Comparison of ENCODE assay signal across 9 mouse cellular contexts in genomic region chr1:164787771-164788170, GRCm38 (mm10). TPM values are rescaled to one million over a fixed set of nuclear protein-coding genes. Genes with fewer than 3 reads are reported as not detected.
DNase-seq lines count a peak whose midpoint lies in the region; ATAC-seq and TF ChIP-seq lines count a peak whose summit lies in the region.
"Had no signal": no experiment of that assay in that cellular context is flagged by ENCODE, and none has a peak within 500 bp of the region (broad histone marks: within the 10 kb centered on the region; RNA-seq: fewer than 3 reads in every experiment).

No protein-coding gene starts in this region.

- H3K27me3 ChIP-seq in liver, adult 2 months (ENCODE audit: control insufficient read depth, insufficient read depth, low read length): no peaks in the 10 kb centered on the region
- H3K27me3 ChIP-seq in forebrain, embryonic 15.5 days: no peaks in the 10 kb centered on the region

- no peaks in the 10 kb centered on the region for H3K36me3 ChIP-seq in liver, adult 2 months (ENCODE audit: control insufficient read depth, insufficient read depth, low read length)
- H3K36me3 ChIP-seq in forebrain, embryonic 15.5 days: no peaks in the 10 kb centered on the region

- peak; percentile 99 for ATAC-seq in cerebellum, adult (ENCODE audit: insufficient number of reproducible peaks, low FRiP score, low TSS enrichment)
- no peak for ATAC-seq in monocyte, adult 5-6 weeks (replicated peaks; ENCODE audit: insufficient number of reproducible peaks, low FRiP score, low TSS enrichment, poor library complexity, severe bottlenecking)
- no peak for ATAC-seq in forebrain, embryonic 15.5 days (replicated peaks)

- H3K4me1 ChIP-seq in liver, adult 2 months (ENCODE audit: control insufficient read depth, insufficient read depth, low read length): peaks cover 6% of the 10 kb centered on the region; the same call in 1 of the 2 replicates
- H3K4me1 ChIP-seq in forebrain, embryonic 15.5 days: no peaks in the 10 kb centered on the region

- H3K27ac ChIP-seq in liver, adult 2 months (replicated peaks; ENCODE audit: insufficient read depth, low read depth, low read length): 0 out of 2 replicates have a peak overlapping the region, but pooled peaks have one; percentile 8
- no peak overlapping the region for H3K27ac ChIP-seq in forebrain, embryonic 15.5 days (replicated peaks)

- no peaks in the 10 kb centered on the region for H3K79me2 ChIP-seq in liver, adult 2 months (ENCODE audit: control insufficient read depth, insufficient read depth, low read length)

- no peak overlapping the region for H3K9ac ChIP-seq in liver, adult 2 months (ENCODE audit: low read depth, low read length)
- H3K9ac ChIP-seq in forebrain, embryonic 15.5 days (replicated peaks): no peak overlapping the region
- H3K9ac ChIP-seq: lung, embryonic 14.5 days had no signal

- H3K4me2 ChIP-seq in forebrain, embryonic 15.5 days (replicated peaks): no peak overlapping the region
- H3K4me2 ChIP-seq: lung, embryonic 14.5 days had no signal

- peak; percentile 14; the same call in 1 of the 2 replicates for TF ChIP-seq CTCF in liver, adult 2 months (IDR thresholded peaks at IDR 0.05; ENCODE audit: low read depth, low read length)

- no peak for TF ChIP-seq POLR2A in liver, adult 2 months (IDR thresholded peaks at IDR 0.05; ENCODE audit: extremely low read depth, insufficient read depth, low read length)

- no peak for DNase-seq in cerebellum, postnatal 4 days (ENCODE audit: low spot score in 2 of 2)
- peak; percentile 84 for DNase-seq in cerebellum, adult 11 months
- DNase-seq in kidney, postnatal 14 days: peak; percentile 12
- DNase-seq in liver, adult 2 months (ENCODE audit: extremely low read depth, low read depth, low spot score): peak; percentile 90
- no peak for DNase-seq in Muller cell, postnatal 12 days (ENCODE audit: inconsistent ontology term)
- DNase-seq: lung, embryonic 14.5 days had no signal

- H3K9me3 ChIP-seq in forebrain, embryonic 15.5 days: no peaks in the 10 kb centered on the region

- WGBS in liver, adult 2 months: 40% methylated on average over 7 of the region's 7 CpGs
- WGBS in forebrain, embryonic 15.5 days: 72% methylated on average over 7 of the region's 7 CpGs

- no peak overlapping the region for H3K4me3 ChIP-seq in liver, adult 2 months (ENCODE audit: insufficient read depth, low read depth, low read length)
- H3K4me3 ChIP-seq in forebrain, embryonic 15.5 days: no peak overlapping the region

RNA-seq across cellular contexts. Expression of gene Dpt, which starts 8.7 kb away (rescaled TPM):
- 5.2 TPM in 2 replicates for total RNA-seq in liver, adult 2 months (2014; rRNA removed)
- 1.9 and 2.5 TPM in 2 replicates for polyA plus RNA-seq in liver, adult 2 months (2012; rRNA removed)
- total RNA-seq in monocyte, adult 5-6 weeks (2017): not detected in 3 replicates
- not detected in 2 replicates for polyA plus RNA-seq in forebrain, embryonic 15.5 days (2015; fragmentation: Nextera tagmentation; extraction: Ambion mirVana)

Comparison
In these comparisons a context has a peak if more than half of its experiments do, and no peak if none do; other contexts are left out.
1. DNase-seq: peak in cerebellum, adult 11 months (single experiment), kidney, postnatal 14 days (single experiment) and liver, adult 2 months (single experiment); none in cerebellum, postnatal 4 days (0 of 2) and Muller cell, postnatal 12 days (single experiment).